ENCODE assay signal across 15 mouse cellular contexts in genomic region chr7:67878226-67878625, GRCm38 (mm10).
DNase-seq lines count a peak whose midpoint lies in the region.
"Had no signal": no experiment of that assay in that cellular context is flagged by ENCODE, and none has a peak within 500 bp of the region (broad histone marks: within the 10 kb centered on the region; RNA-seq: fewer than 3 reads in every experiment).

No protein-coding gene starts in this region.

- DNase-seq in lung, postnatal 10 days: peak; percentile 47
- DNase-seq in lung, postnatal 14 days: no peak
- peak; percentile 46 for DNase-seq in 3T3-L1 (ENCODE audit: low read depth, low spot score)
- peak; percentile 56 for DNase-seq in Muller cell, postnatal 12 days (ENCODE audit: inconsistent ontology term)
- no peak for DNase-seq in layer of hippocampus, adult 18-20 months (ENCODE audit: low spot score in 2 of 2)
- DNase-seq in right cerebral cortex, postnatal 4 days: no peak
- DNase-seq: adrenal gland, postnatal 10 days; B cell, adult 2 months; cerebellum, adult 11 months; cerebellum, adult 8-10 months; cerebellum, postnatal 14 days; embryo, embryonic 11 days; gastrocnemius, adult 2 months; gastrocnemius, postnatal 25 days; heart, postnatal 36 days had no signal

Comparison
In these comparisons a context has a peak if more than half of its experiments do, and no peak if none do; other contexts are left out.
1. DNase-seq: peak in lung, postnatal 10 days (single experiment), 3T3-L1 (single experiment) and Muller cell, postnatal 12 days (single experiment); none in lung, postnatal 14 days (single experiment), layer of hippocampus, adult 18-20 months (0 of 2) and right cerebral cortex, postnatal 4 days (single experiment).